7 mouse cellular contexts compared by ENCODE assay signal in genomic region chr5:21644891-21645438, GRCm38 (mm10). TPM values are rescaled to one million over a fixed set of nuclear protein-coding genes. Genes with fewer than 3 reads are reported as not detected.
DNase-seq lines count a peak whose midpoint lies in the region; ATAC-seq and TF ChIP-seq lines count a peak whose summit lies in the region.

No protein-coding gene starts in this region.

- H3K4me1 ChIP-seq in lung, embryonic 14.5 days (ENCODE audit: insufficient read depth) = peaks cover 3% of the 10 kb centered on the region; the same call in 1 of the 2 replicates
- peaks cover 18% of the 10 kb centered on the region for H3K4me1 ChIP-seq in embryonic facial prominence, embryonic 15.5 days
- H3K4me1 ChIP-seq in limb, embryonic 10.5 days = peaks cover 17% of the 10 kb centered on the region
- peaks cover 25% of the 10 kb centered on the region for H3K4me1 ChIP-seq in neural tube, embryonic 15.5 days

- peaks cover 22% of the 10 kb centered on the region for H3K36me3 ChIP-seq in lung, embryonic 14.5 days (ENCODE audit: insufficient read depth)
- peaks cover 17% of the 10 kb centered on the region for H3K36me3 ChIP-seq in embryonic facial prominence, embryonic 15.5 days
- H3K36me3 ChIP-seq in limb, embryonic 10.5 days = peaks cover 23% of the 10 kb centered on the region
- H3K36me3 ChIP-seq in neural tube, embryonic 15.5 days = peaks cover 19% of the 10 kb centered on the region

- H3K9me3 ChIP-seq in lung, embryonic 14.5 days (ENCODE audit: low read depth, low read length) = no peaks in the 10 kb centered on the region
- H3K9me3 ChIP-seq in embryonic facial prominence, embryonic 15.5 days (replicated peaks) = no peaks in the 10 kb centered on the region
- no peaks in the 10 kb centered on the region for H3K9me3 ChIP-seq in limb, embryonic 10.5 days (replicated peaks)
- no peaks in the 10 kb centered on the region for H3K9me3 ChIP-seq in neural tube, embryonic 15.5 days (replicated peaks)

- H3K27ac ChIP-seq in lung, embryonic 14.5 days (ENCODE audit: low read depth) = peak overlapping the region; percentile 58
- 0 out of 2 replicates have a peak overlapping the region, but pooled peaks have one; percentile 11 for H3K27ac ChIP-seq in embryonic facial prominence, embryonic 15.5 days (replicated peaks)
- peak overlapping the region; percentile 92 for H3K27ac ChIP-seq in limb, embryonic 10.5 days
- peak overlapping the region; percentile 82 for H3K27ac ChIP-seq in neural tube, embryonic 15.5 days (replicated peaks)

- H3K27me3 ChIP-seq in lung, embryonic 14.5 days (ENCODE audit: insufficient read depth, low read length) = no peaks in the 10 kb centered on the region
- H3K27me3 ChIP-seq in embryonic facial prominence, embryonic 15.5 days = peaks cover 7% of the 10 kb centered on the region
- H3K27me3 ChIP-seq in limb, embryonic 10.5 days (ENCODE audit: low read depth, poor library complexity, severe bottlenecking) = no peaks in the 10 kb centered on the region
- no peaks in the 10 kb centered on the region for H3K27me3 ChIP-seq in neural tube, embryonic 15.5 days (replicated peaks)

- DNase-seq in lung, embryonic 14.5 days = no peak
- no peak for DNase-seq in lung, postnatal 10 days
- no peak for DNase-seq in limb, embryonic 10.5 days (ENCODE audit: low spot score)
- no peak for DNase-seq in left cerebral cortex, postnatal 10 days (ENCODE audit: extremely low spot score in 1 of 2, low spot score in 2 of 2)
- no peak for DNase-seq in yolk sac, embryonic 10.5 days (ENCODE audit: low spot score)

- TF ChIP-seq CTCF in lung, embryonic 14.5 days (IDR thresholded peaks at IDR 0.05; ENCODE audit: low read depth) = peak; percentile 46

- peak overlapping the region; percentile 71 for H3K4me3 ChIP-seq in lung, embryonic 14.5 days (ENCODE audit: low read depth, low read length)
- peak overlapping the region; percentile 90 for H3K4me3 ChIP-seq in embryonic facial prominence, embryonic 15.5 days (replicated peaks)
- peak overlapping the region; percentile 85 for H3K4me3 ChIP-seq in limb, embryonic 10.5 days
- H3K4me3 ChIP-seq in neural tube, embryonic 15.5 days (replicated peaks) = peak overlapping the region; percentile 87

- intact Hi-C loops in left cerebral cortex, postnatal 10 days (cut with DNase I) = loop anchor here (5.0 kb wide), 1 partner anchor 383 kb away; no protein-coding TSS in a partner anchor

- no peak overlapping the region for H3K9ac ChIP-seq in lung, embryonic 14.5 days
- 0 out of 2 replicates have a peak overlapping the region, but pooled peaks have one; percentile 4 for H3K9ac ChIP-seq in embryonic facial prominence, embryonic 15.5 days
- no peak overlapping the region; the same call in 1 of the 2 replicates for H3K9ac ChIP-seq in neural tube, embryonic 15.5 days (replicated peaks)

- WGBS in lung, embryonic 14.5 days = 10% methylated on average over 14 of the region's 14 CpGs
- WGBS in embryonic facial prominence, embryonic 15.5 days = 12% methylated on average over 14 of the region's 14 CpGs
- WGBS in limb, embryonic 10.5 days = 13% methylated on average over 14 of the region's 14 CpGs
- WGBS in neural tube, embryonic 15.5 days = 13% methylated on average over 14 of the region's 14 CpGs

- H3K4me2 ChIP-seq in lung, embryonic 14.5 days = peak overlapping the region; percentile 61
- peak overlapping the region; percentile 76 for H3K4me2 ChIP-seq in embryonic facial prominence, embryonic 15.5 days (replicated peaks)
- H3K4me2 ChIP-seq in neural tube, embryonic 15.5 days = peak overlapping the region; percentile 73

- ATAC-seq in lung, embryonic 14.5 days (ENCODE audit: insufficient read depth) = peak; percentile 3; the same call in 1 of the 2 replicates
- peak; percentile 2; the same call in 1 of the 2 replicates for ATAC-seq in embryonic facial prominence, embryonic 15.5 days (ENCODE audit: insufficient number of reproducible peaks, low FRiP score, low TSS enrichment, low read depth)
- peak; percentile 22; the same call in 1 of the 2 replicates for ATAC-seq in neural tube, embryonic 15.5 days (ENCODE audit: low FRiP score)

RNA-seq across cellular contexts. Expression of gene Fbxl13, which starts 0.5 kb away (rescaled TPM):
- 0.49 and 0.50 TPM in 2 replicates for polyA plus RNA-seq in lung, embryonic 14.5 days (2014; fragmentation: Nextera tagmentation; extraction: Ambion mirVana)
- 0.46 and 0.87 TPM in 2 replicates for polyA plus RNA-seq in embryonic facial prominence, embryonic 15.5 days (2015; fragmentation: Nextera tagmentation; extraction: Ambion mirVana)
- 0.15 TPM in 1 of 2 replicates, not detected in the other for polyA plus RNA-seq in limb, embryonic 10.5 days (2016; fragmentation: Nextera tagmentation; extraction: Ambion mirVana)
- polyA plus RNA-seq in neural tube, embryonic 15.5 days (2015; fragmentation: Nextera tagmentation; extraction: Ambion mirVana) = 0.08 and 0.13 TPM in 2 replicates
- total RNA-seq in left cerebral cortex, postnatal 10 days (2021) = under 1 TPM; 0.24 to 0.36 TPM

RNA-seq across cellular contexts. Expression of gene Armc10, which starts 0.6 kb away (rescaled TPM):
- polyA plus RNA-seq in lung, embryonic 14.5 days (2014; fragmentation: Nextera tagmentation; extraction: Ambion mirVana) = 53.6 and 54.4 TPM in 2 replicates
- 32.8 and 36.9 TPM in 2 replicates for polyA plus RNA-seq in embryonic facial prominence, embryonic 15.5 days (2015; fragmentation: Nextera tagmentation; extraction: Ambion mirVana)
- 50.3 and 61.9 TPM in 2 replicates for polyA plus RNA-seq in limb, embryonic 10.5 days (2016; fragmentation: Nextera tagmentation; extraction: Ambion mirVana)
- polyA plus RNA-seq in neural tube, embryonic 15.5 days (2015; fragmentation: Nextera tagmentation; extraction: Ambion mirVana) = 41.3 and 44.2 TPM in 2 replicates
- 10 to 100 TPM; 28.4 to 29.1 TPM for total RNA-seq in left cerebral cortex, postnatal 10 days (2021)

RNA-seq across cellular contexts. Expression of gene Napepld, which starts 56.2 kb away (rescaled TPM):
- polyA plus RNA-seq in lung, embryonic 14.5 days (2014; fragmentation: Nextera tagmentation; extraction: Ambion mirVana) = 5.1 and 5.5 TPM in 2 replicates
- polyA plus RNA-seq in embryonic facial prominence, embryonic 15.5 days (2015; fragmentation: Nextera tagmentation; extraction: Ambion mirVana) = 2.2 and 2.8 TPM in 2 replicates
- 2.8 TPM in 2 replicates for polyA plus RNA-seq in limb, embryonic 10.5 days (2016; fragmentation: Nextera tagmentation; extraction: Ambion mirVana)
- 2.1 and 3.3 TPM in 2 replicates for polyA plus RNA-seq in neural tube, embryonic 15.5 days (2015; fragmentation: Nextera tagmentation; extraction: Ambion mirVana)
- total RNA-seq in left cerebral cortex, postnatal 10 days (2021) = 1 to 10 TPM; 5.0 to 5.2 TPM

Comparison
In these comparisons a context has a peak if more than half of its experiments do, and no peak if none do; other contexts are left out.
1. H3K27ac ChIP-seq: peak in every context shown above with its lines; median percentile 92 in limb, embryonic 10.5 days; 82 in neural tube, embryonic 15.5 days; 58 in lung, embryonic 14.5 days; 11 in embryonic facial prominence, embryonic 15.5 days.